Mouse (Mus musculus): Measurements from ENCODE around the gene Clic5. TPM values are rescaled to one million over a fixed set of nuclear protein-coding genes. Genes with fewer than 3 reads are reported as not detected.
A peak's percentile ranks its signal among the peaks of the same experiment; 100 is the strongest.

Clic5 gene
- 0.22 TPM for polyA plus RNA-seq (2021)

GRCm38 (mm10) chr17:44188042-44188768 is at the start of gene Clic5:
TSS of gene Clic5 (plus strand) at chr17:44188584.
- no peaks in the 10 kb centered on the region for H3K27me3 ChIP-seq
- TF ChIP-seq CTCF (IDR thresholded peaks at IDR 0.05) = no peak
- DNase-seq (ENCODE audit: low read depth, low spot score) = no peak
- ChIA-PET CTCF (interaction anchor here (1.4 kb wide), 1 partner anchor 9 kb away, joined by 3 read pairs; no protein-coding TSS in a partner anchor), POLR2A (interaction anchor here (0.7 to 1.1 kb wide), 2 partner anchors 9 to 19 kb away, joined by 4 to 5 read pairs; no protein-coding TSS in a partner anchor)
- in situ Hi-C loops (cut with MboI; ENCODE audit: low pct_unique_long_range_greater_than_20kb) = no loop called here
- ATAC-seq = peak; percentile 8

- no peaks in the 10 kb centered on the region for H3K27me3 ChIP-seq
- in situ Hi-C loops (cut with MboI; ENCODE audit: low pct_unique_long_range_greater_than_20kb) = no loop called here
- ChIA-PET POLR2A (no interaction called here), CTCF (interaction anchor here (1.5 kb wide), 1 partner anchor 111 kb away, joined by 5 read pairs; no protein-coding TSS in a partner anchor)
- ATAC-seq = no peak
- no peak for TF ChIP-seq CTCF (IDR thresholded peaks at IDR 0.05)
- no peak for DNase-seq (ENCODE audit: low read depth, low spot score)
These were observed 42.6 kb upstream of the Clic5 start for GRCm38 (mm10) chr17:44145806-44146205.

DNA sequence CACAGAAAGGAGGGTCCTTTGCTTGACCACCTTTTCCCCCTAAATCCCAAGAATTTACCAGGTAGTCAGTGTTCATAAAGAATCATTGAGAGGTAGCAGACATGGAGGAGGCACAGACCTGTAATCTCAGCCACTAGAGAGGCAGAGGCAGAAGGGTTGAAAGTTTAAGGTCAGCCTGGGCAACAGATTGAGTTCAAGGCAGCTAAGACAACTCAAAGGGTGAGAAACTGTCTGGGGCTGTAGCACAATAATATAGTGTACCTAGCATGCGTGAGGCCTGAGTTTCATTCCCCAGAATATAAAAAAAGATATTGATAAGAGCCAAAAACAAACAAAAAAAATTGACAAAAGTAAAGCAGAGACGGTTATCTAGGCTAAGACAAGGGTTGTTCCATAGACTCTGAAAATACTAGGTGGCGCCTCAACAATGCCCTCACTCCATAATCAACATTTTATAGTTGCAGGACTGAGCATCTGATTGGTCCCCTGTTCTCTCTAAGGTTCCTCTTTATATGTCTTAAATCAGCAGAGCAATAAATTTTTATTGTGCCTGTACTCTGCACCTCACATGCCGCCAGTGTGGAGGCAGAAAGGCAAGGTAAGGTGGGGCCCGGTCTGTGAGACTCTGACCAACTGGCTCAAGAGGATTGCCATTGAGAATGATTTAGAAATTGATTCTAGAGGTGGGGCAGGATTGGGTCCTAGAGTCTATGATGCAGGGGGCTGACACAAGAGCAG is 40.1 kb upstream of the Clic5 start:
- in situ Hi-C loops (cut with MboI; ENCODE audit: low pct_unique_long_range_greater_than_20kb) = no loop called here
- ChIA-PET POLR2A (no interaction called here), CTCF (interaction anchor here (2.7 kb wide), 1 partner anchor 108 kb away, joined by 12 read pairs; no protein-coding TSS in a partner anchor)
- DNase-seq (ENCODE audit: low read depth, low spot score) (no peak), ATAC-seq (no peak)
- TF ChIP-seq CTCF (IDR thresholded peaks at IDR 0.05) = no peak
- H3K27me3 ChIP-seq = no peaks in the 10 kb centered on the region

DNA sequence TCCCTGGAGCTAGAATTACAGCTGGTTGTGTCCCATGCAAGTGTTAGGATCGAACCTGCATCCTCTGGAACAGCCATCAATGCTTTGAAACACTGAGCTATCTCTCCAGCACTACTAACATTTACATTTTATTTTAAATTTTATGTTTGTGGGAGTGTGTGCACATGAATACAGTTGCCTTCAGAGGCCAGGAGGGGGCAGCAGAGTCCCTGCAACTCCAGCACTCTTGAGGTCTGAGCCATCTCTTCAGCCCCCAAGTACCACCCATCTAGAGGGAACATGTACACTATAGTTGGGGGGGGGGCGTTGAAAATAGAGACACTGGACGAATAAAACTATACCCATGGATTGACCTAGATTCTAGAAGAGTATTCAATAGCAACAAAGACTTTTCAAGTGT is 37.3 kb upstream of the Clic5 start:
- CTCF ChIA-PET = interaction anchor here (0.8 to 2.0 kb wide), 6 partner anchors 17 to 109 kb away, joined by 3 to 4 read pairs (median 3); no protein-coding TSS in a partner anchor
- DNase-seq (ENCODE audit: low read depth, low spot score) (no peak), ATAC-seq (no peak)
- no peaks in the 10 kb centered on the region for H3K27me3 ChIP-seq
- POLR2A ChIA-PET = no interaction called here
- in situ Hi-C loops (cut with MboI; ENCODE audit: low pct_unique_long_range_greater_than_20kb) = loop anchor here (5.0 kb wide), 1 partner anchor 106 kb away; no protein-coding TSS in a partner anchor
- peak; percentile 88 for TF ChIP-seq CTCF (IDR thresholded peaks at IDR 0.05)

DNA sequence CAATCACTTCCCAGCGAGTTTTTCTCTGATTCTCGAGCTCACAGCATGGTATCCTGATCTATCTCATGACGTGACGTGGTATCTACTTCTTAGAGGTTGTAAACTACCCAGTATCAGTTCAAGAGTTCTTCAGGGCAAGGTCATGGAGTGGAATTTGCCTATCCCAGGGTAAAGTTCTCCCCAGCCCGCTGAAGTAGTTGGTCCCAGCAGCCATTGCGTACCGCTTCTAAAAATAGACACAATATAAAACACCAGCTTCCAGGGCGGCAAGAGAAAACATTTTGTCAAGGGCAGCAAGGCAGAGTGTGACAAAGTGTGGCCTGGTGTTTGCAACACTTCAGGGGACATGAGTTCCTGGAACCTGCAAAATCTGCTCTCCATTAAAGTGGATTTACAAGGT is 36.5 kb upstream of the Clic5 start:
- no peak for ATAC-seq
- H3K27me3 ChIP-seq = no peaks in the 10 kb centered on the region
- no peak for DNase-seq (ENCODE audit: low read depth, low spot score)
- in situ Hi-C loops (cut with MboI; ENCODE audit: low pct_unique_long_range_greater_than_20kb) = loop anchor here (5.0 kb wide), 1 partner anchor 105 kb away; no protein-coding TSS in a partner anchor
- TF ChIP-seq CTCF (IDR thresholded peaks at IDR 0.05) = no peak
- CTCF ChIA-PET = interaction anchor here (1.2 to 2.0 kb wide), 3 partner anchors 41 to 105 kb away, joined by 3 to 4 read pairs (median 3); no protein-coding TSS in a partner anchor
- POLR2A ChIA-PET = no interaction called here

- CTCF ChIA-PET = interaction anchor here (1.6 kb wide), 1 partner anchor 102 kb away, joined by 5 read pairs; no protein-coding TSS in a partner anchor
- H3K27me3 ChIP-seq = no peaks in the 10 kb centered on the region
- ATAC-seq (no peak), DNase-seq (ENCODE audit: low read depth, low spot score) (no peak)
- POLR2A ChIA-PET = no interaction called here
- no peak for TF ChIP-seq CTCF (IDR thresholded peaks at IDR 0.05)
- in situ Hi-C loops (cut with MboI; ENCODE audit: low pct_unique_long_range_greater_than_20kb) = loop anchor here (5.0 kb wide), 1 partner anchor 103 kb away; no protein-coding TSS in a partner anchor
These were observed 34.5 kb upstream of the Clic5 start for GRCm38 (mm10) chr17:44153871-44154270.

DNA sequence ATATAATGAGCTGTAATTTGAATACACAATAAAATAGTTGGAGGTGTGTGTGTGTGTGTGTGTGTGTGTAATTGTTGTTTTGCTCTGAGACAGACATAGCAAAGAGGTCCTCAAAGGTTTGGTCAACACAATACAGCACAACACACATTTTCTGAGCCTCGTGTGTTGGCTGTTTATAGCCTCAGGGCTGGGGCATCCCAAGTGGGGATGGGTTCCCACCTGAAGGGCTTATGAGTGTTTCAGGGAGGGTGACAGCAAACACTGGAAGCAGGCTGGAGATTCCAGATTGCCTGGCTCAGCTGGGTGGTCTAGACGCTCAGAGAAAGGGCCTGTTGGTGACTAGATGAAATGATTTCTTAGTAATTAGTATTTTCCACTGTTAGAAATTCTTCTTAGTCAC is 33.2 kb upstream of the Clic5 start:
- no peak for TF ChIP-seq CTCF (IDR thresholded peaks at IDR 0.05)
- CTCF ChIA-PET = interaction anchor here (1.0 to 1.6 kb wide), 2 partner anchors 30 to 101 kb away, joined by 3 to 5 read pairs; no protein-coding TSS in a partner anchor
- ATAC-seq (no peak), DNase-seq (ENCODE audit: low read depth, low spot score) (no peak)
- in situ Hi-C loops (cut with MboI; ENCODE audit: low pct_unique_long_range_greater_than_20kb) = no loop called here
- POLR2A ChIA-PET = no interaction called here
- H3K27me3 ChIP-seq = no peaks in the 10 kb centered on the region

DNA sequence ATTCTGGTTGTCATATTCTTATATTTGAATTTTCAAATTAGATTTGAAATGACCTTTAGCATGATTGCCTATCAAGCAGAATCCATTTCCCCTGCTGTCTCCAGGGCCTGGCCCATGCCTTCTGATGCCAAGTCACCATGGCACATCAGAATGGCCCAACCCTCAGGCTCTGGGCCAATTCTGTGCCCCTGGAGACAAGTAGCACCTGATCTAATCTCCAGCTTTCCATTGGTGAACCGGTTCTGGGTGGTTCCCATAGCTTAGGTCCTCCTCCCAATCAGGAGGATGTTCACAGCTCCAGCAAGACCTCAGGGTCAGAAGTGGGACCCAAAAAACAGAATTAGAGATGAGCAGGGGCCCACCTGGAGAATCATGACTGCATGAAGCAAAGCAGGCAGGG is 30.2 kb upstream of the Clic5 start:
- in situ Hi-C loops (cut with MboI; ENCODE audit: low pct_unique_long_range_greater_than_20kb) = no loop called here
- ATAC-seq (no peak), DNase-seq (ENCODE audit: low read depth, low spot score) (no peak)
- no peak for TF ChIP-seq CTCF (IDR thresholded peaks at IDR 0.05)
- CTCF ChIA-PET = interaction anchor here (1.6 kb wide), 1 partner anchor 84 kb away, joined by 4 read pairs; no protein-coding TSS in a partner anchor
- POLR2A ChIA-PET = interaction anchor here (0.8 kb wide), 1 partner anchor 62 kb away, joined by 3 read pairs; no protein-coding TSS in a partner anchor
- H3K27me3 ChIP-seq = no peaks in the 10 kb centered on the region

DNA sequence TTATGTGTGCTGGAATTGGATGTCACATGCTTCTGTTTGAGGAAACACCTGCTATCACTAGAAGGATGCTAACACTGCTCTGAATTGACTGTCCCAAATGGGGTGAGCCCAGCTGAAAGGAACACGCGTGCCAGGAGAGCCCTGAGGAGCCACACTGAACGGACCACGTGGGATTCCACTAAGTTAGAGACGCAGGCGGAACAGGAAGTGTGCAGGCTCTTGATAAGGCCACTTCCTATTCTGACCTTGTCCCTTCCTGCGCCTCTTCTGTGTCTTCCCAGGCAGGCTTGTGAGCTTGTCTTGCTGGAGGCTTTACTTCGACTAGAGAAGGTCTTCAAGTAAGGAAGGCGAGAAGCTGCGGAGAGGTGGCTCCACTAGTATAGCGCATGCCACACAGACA is 27.9 kb upstream of the Clic5 start:
- POLR2A ChIA-PET = no interaction called here
- no peak for DNase-seq (ENCODE audit: low read depth, low spot score)
- in situ Hi-C loops (cut with MboI; ENCODE audit: low pct_unique_long_range_greater_than_20kb) = no loop called here

GRCm38 (mm10) chr17:44162514-44162913 is 25.9 kb upstream of the Clic5 start:
- ATAC-seq (no peak), DNase-seq (ENCODE audit: low read depth, low spot score) (no peak)
- TF ChIP-seq CTCF (IDR thresholded peaks at IDR 0.05) = no peak
- CTCF ChIA-PET = no interaction called here
- H3K27me3 ChIP-seq = no peaks in the 10 kb centered on the region
- in situ Hi-C loops (cut with MboI; ENCODE audit: low pct_unique_long_range_greater_than_20kb) = no loop called here
- POLR2A ChIA-PET = no interaction called here

More for the DNA sequence above, 27.9 kb upstream of the Clic5 start:
- no peaks in the 10 kb centered on the region for H3K27me3 ChIP-seq
- no peak for ATAC-seq
- TF ChIP-seq CTCF (IDR thresholded peaks at IDR 0.05) = no peak
- CTCF ChIA-PET = interaction anchor here (1.5 kb wide), 1 partner anchor 99 kb away, joined by 3 read pairs; no protein-coding TSS in a partner anchor
